Mouse (Mus musculus) forelimb bud, embryonic 11.5 days (tissue): ENCODE data around the gene Gm20388.

Source experiments
- DNase-seq: peaks from one replicate; pipeline ENCODE4 v3.0.0-alpha.2; 2012; ENCODE audit warnings: low read depth, low spot score

Gm20388 gene

GRCm38 (mm10) chr8:122685097-122685861, 2774.6 kb downstream of the Gm20388 start:
- no peak for DNase-seq

GRCm38 (mm10) chr8:122686879-122687278, 2776.2 kb downstream of the Gm20388 start:
- no peak for DNase-seq

GRCm38 (mm10) chr8:122689315-122689714, 2778.7 kb downstream of the Gm20388 start:
- DNase-seq: no peak

GRCm38 (mm10) chr8:122691018-122691417, 2780.4 kb downstream of the Gm20388 start:
- DNase-seq: no peak

- DNase-seq: no peak
These were observed 2781.5 kb downstream of the Gm20388 start for GRCm38 (mm10) chr8:122692152-122692551.

- DNase-seq: no peak
These were observed 2784.9 kb downstream of the Gm20388 start for GRCm38 (mm10) chr8:122695438-122696042.

- DNase-seq: no peak
These were observed 2786.5 kb downstream of the Gm20388 start for GRCm38 (mm10) chr8:122697181-122697581.

- no peak for DNase-seq
These were observed 2786.9 kb downstream of the Gm20388 start for GRCm38 (mm10) chr8:122697586-122697985.

GRCm38 (mm10) chr8:122698254-122698768, 2787.7 kb downstream of the Gm20388 start:
- DNase-seq: no peak

GRCm38 (mm10) chr8:122699005-122699492, 2788.4 kb downstream of the Gm20388 start, which contains the start of gene Cbfa2t3:
Gene Cbfa2t3 (minus strand): TSS chr8:122699109.
- no peak for DNase-seq

- no peak for DNase-seq
These were observed 2790.0 kb downstream of the Gm20388 start for GRCm38 (mm10) chr8:122700628-122701027.

GRCm38 (mm10) chr8:122701441-122702185, 2791.0 kb downstream of the Gm20388 start:
- DNase-seq: no peak

- no peak for DNase-seq
These were observed 2791.8 kb downstream of the Gm20388 start for GRCm38 (mm10) chr8:122702301-122702941.

- no peak for DNase-seq
These were observed 2792.3 kb downstream of the Gm20388 start for GRCm38 (mm10) chr8:122702957-122703356.

GRCm38 (mm10) chr8:122704612-122705011, 2794.0 kb downstream of the Gm20388 start:
- no peak for DNase-seq

- no peak for DNase-seq
These were observed 2795.4 kb downstream of the Gm20388 start for GRCm38 (mm10) chr8:122705901-122706561.

- no peak for DNase-seq
These were observed 2796.5 kb downstream of the Gm20388 start for GRCm38 (mm10) chr8:122707184-122707583.

GRCm38 (mm10) chr8:122709340-122710111, 2798.9 kb downstream of the Gm20388 start:
- DNase-seq: no peak

GRCm38 (mm10) chr8:122711480-122711879, 2800.8 kb downstream of the Gm20388 start:
- DNase-seq: no peak

GRCm38 (mm10) chr8:122711891-122712365, 2801.3 kb downstream of the Gm20388 start:
- no peak for DNase-seq
